Mouse (Mus musculus): ENCODE measurements around the gene Mov10l1. TPM values are rescaled to one million over a fixed set of nuclear protein-coding genes. Genes with fewer than 3 reads are reported as not detected.

Mov10l1 gene
- 0.23 and 0.43 TPM in 2 replicates for polyA plus RNA-seq (2012; rRNA removed)

DNA sequence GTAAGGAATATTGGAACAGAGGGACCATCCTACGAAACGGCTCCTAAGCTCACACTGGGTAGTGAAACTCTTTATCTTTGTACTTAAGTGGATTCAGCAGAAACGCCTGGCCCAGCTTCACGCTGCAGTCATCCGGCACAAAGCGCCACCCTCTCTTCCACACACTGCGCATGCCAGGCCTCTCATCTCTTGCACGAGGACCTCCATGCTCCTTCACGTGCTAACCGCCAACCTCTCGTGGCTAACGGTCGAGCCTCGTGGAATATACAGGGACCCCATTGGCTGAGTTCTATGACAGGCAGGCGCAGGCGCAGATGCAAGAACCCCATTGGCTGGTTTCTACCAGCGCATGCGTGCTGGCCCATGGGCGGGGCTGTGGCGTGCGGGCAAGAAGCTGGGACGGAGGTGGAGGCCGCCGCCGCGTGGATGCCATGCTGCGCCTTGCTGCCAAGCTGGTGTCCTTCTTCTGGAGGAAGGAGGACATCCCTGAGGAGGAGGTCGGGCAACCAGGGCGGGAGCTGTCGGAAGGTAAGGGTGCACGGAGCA is at the start of gene Mov10l1:
TSS of gene Mov10l1 (plus strand) at position 376 of the 546 bp plus-strand sequence.
- no peak for TF ChIP-seq CTCF (IDR thresholded peaks at IDR 0.05; ENCODE audit: insufficient read depth, low read length)
- TF ChIP-seq POLR2A (IDR thresholded peaks at IDR 0.05; ENCODE audit: borderline replicate concordance, extremely low read depth, low read depth, low read length): no peak
- Histone ChIP-seq H3K4me1 (ENCODE audit: control insufficient read depth, insufficient read depth, low read length) (no peaks in the 10 kb centered on the region), H3K4me3 (replicated peaks; ENCODE audit: extremely low read depth, low read depth, low read length) (no peak within 1 kb of the TSS)
- 92% methylated on average over 31 of the region's 31 CpGs for WGBS
- DNase-seq: no peak

- no peak overlapping the region for H3K4me3 ChIP-seq (replicated peaks; ENCODE audit: extremely low read depth, low read depth, low read length)
- WGBS: 56% methylated on average over 7 of the region's 7 CpGs
- DNase-seq: no peak
- no peaks in the 10 kb centered on the region for H3K4me1 ChIP-seq (ENCODE audit: control insufficient read depth, insufficient read depth, low read length)
- TF ChIP-seq CTCF (IDR thresholded peaks at IDR 0.05; ENCODE audit: insufficient read depth, low read length) (peak; percentile 34; the same call in 1 of the 2 replicates), POLR2A (IDR thresholded peaks at IDR 0.05; ENCODE audit: borderline replicate concordance, extremely low read depth, low read depth, low read length) (no peak)
Observed at GRCm38 (mm10) chr15:88934141-88934540, 48.6 kb upstream of the Mov10l1 start.

- Histone ChIP-seq H3K4me1 (ENCODE audit: control insufficient read depth, insufficient read depth, low read length) (no peaks in the 10 kb centered on the region), H3K4me3 (replicated peaks; ENCODE audit: extremely low read depth, low read depth, low read length) (no peak overlapping the region)
- 35% methylated on average over 6 of the region's 6 CpGs for WGBS
- no peak for TF ChIP-seq CTCF (IDR thresholded peaks at IDR 0.05; ENCODE audit: insufficient read depth, low read length)
- TF ChIP-seq POLR2A (IDR thresholded peaks at IDR 0.05; ENCODE audit: borderline replicate concordance, extremely low read depth, low read depth, low read length): no peak
- no peak for DNase-seq
Observed at GRCm38 (mm10) chr15:88936619-88937290, 46.0 kb upstream of the Mov10l1 start.

DNA sequence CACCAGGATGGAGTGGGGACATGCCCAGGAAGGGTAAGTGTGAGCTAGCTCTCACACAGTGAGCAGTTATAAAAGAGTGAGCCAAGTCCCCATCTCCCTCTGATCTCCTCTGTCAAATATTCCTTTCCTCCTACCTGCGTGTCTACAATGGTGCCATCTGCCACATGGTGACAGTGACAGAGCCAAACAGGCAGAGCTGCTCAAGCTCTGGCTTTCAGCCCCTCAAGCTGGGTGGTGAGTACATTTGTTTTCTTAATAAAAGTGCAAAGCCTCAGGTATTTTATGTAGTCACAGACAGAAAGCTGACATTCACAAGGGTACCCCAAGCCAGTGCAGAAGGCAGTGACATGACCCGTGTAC is 45.4 kb upstream of the Mov10l1 start:
- TF ChIP-seq CTCF (IDR thresholded peaks at IDR 0.05; ENCODE audit: insufficient read depth, low read length): no peak
- no peak for TF ChIP-seq POLR2A (IDR thresholded peaks at IDR 0.05; ENCODE audit: borderline replicate concordance, extremely low read depth, low read depth, low read length)
- WGBS: 67% methylated on average over 2 of the region's 2 CpGs

GRCm38 (mm10) chr15:88942783-88943182 is 39.9 kb upstream of the Mov10l1 start:
- no peak for DNase-seq
- WGBS: 45% methylated on average over 5 of the region's 5 CpGs
- peaks cover 3% of the 10 kb centered on the region; the same call in 1 of the 2 replicates for H3K4me1 ChIP-seq (ENCODE audit: control insufficient read depth, insufficient read depth, low read length)
- no peak overlapping the region for H3K4me3 ChIP-seq (replicated peaks; ENCODE audit: extremely low read depth, low read depth, low read length)
- TF ChIP-seq CTCF (IDR thresholded peaks at IDR 0.05; ENCODE audit: insufficient read depth, low read length) (no peak), POLR2A (IDR thresholded peaks at IDR 0.05; ENCODE audit: borderline replicate concordance, extremely low read depth, low read depth, low read length) (no peak)

More for the DNA sequence above, 45.4 kb upstream of the Mov10l1 start:
- DNase-seq: no peak
- Histone ChIP-seq H3K4me3 (replicated peaks; ENCODE audit: extremely low read depth, low read depth, low read length) (no peak overlapping the region), H3K4me1 (ENCODE audit: control insufficient read depth, insufficient read depth, low read length) (no peaks in the 10 kb centered on the region)

- WGBS: 47% methylated on average over 5 of the region's 5 CpGs
- TF ChIP-seq POLR2A (IDR thresholded peaks at IDR 0.05; ENCODE audit: borderline replicate concordance, extremely low read depth, low read depth, low read length): no peak
- peaks cover 3% of the 10 kb centered on the region; the same call in 1 of the 2 replicates for H3K4me1 ChIP-seq (ENCODE audit: control insufficient read depth, insufficient read depth, low read length)
- H3K4me3 ChIP-seq (replicated peaks; ENCODE audit: extremely low read depth, low read depth, low read length): no peak overlapping the region
- no peak for DNase-seq
Observed at GRCm38 (mm10) chr15:88943896-88944551, 38.7 kb upstream of the Mov10l1 start.

GRCm38 (mm10) chr15:88946851-88947250 is 35.9 kb upstream of the Mov10l1 start:
- TF ChIP-seq CTCF (IDR thresholded peaks at IDR 0.05; ENCODE audit: insufficient read depth, low read length) (peak; percentile 16; the same call in 1 of the 2 replicates), POLR2A (IDR thresholded peaks at IDR 0.05; ENCODE audit: borderline replicate concordance, extremely low read depth, low read depth, low read length) (no peak)
- 37% methylated on average over 6 of the region's 6 CpGs for WGBS
- Histone ChIP-seq H3K4me1 (ENCODE audit: control insufficient read depth, insufficient read depth, low read length) (peaks cover 3% of the 10 kb centered on the region; the same call in 1 of the 2 replicates), H3K4me3 (replicated peaks; ENCODE audit: extremely low read depth, low read depth, low read length) (no peak overlapping the region)
- DNase-seq: no peak

- H3K4me1 ChIP-seq (ENCODE audit: control insufficient read depth, insufficient read depth, low read length): 0 out of 2 replicates have a peak, but pooled peaks cover 2% of the 10 kb centered on the region
- WGBS: 84% methylated on average over 4 of the region's 4 CpGs
- no peak for TF ChIP-seq POLR2A (IDR thresholded peaks at IDR 0.05; ENCODE audit: borderline replicate concordance, extremely low read depth, low read depth, low read length)
- TF ChIP-seq CTCF (IDR thresholded peaks at IDR 0.05; ENCODE audit: insufficient read depth, low read length): no peak
- DNase-seq: no peak
- no peak overlapping the region for H3K4me3 ChIP-seq (replicated peaks; ENCODE audit: extremely low read depth, low read depth, low read length)
Observed at GRCm38 (mm10) chr15:88951246-88951645, 31.5 kb upstream of the Mov10l1 start.

GRCm38 (mm10) chr15:88954368-88955072 is 28.2 kb upstream of the Mov10l1 start, which contains the start of gene Ttll8:
TSS of gene Ttll8 (minus strand) at chr15:88954418.
- WGBS: 8% methylated on average over 53 of the region's 53 CpGs
- peak; percentile 15 for DNase-seq
- no peak for TF ChIP-seq POLR2A (IDR thresholded peaks at IDR 0.05; ENCODE audit: borderline replicate concordance, extremely low read depth, low read depth, low read length)
- TF ChIP-seq CTCF (IDR thresholded peaks at IDR 0.05; ENCODE audit: insufficient read depth, low read length): no peak
- Histone ChIP-seq H3K4me1 (ENCODE audit: control insufficient read depth, insufficient read depth, low read length) (0 out of 2 replicates have a peak, but pooled peaks cover 2% of the 10 kb centered on the region), H3K4me3 (replicated peaks; ENCODE audit: extremely low read depth, low read depth, low read length) (no peak within 1 kb of the TSS)

All from lung, adult 2 months (tissue).